Mouse (Mus musculus): ENCODE data around the gene Gm39566. TPM values are rescaled to one million over a fixed set of nuclear protein-coding genes. Genes with fewer than 3 reads are reported as not detected.

Gm39566 gene
- total RNA-seq, 2 experiments from 2014 or later, result not detected

- intact Hi-C loops (cut with DNase I), result loop anchor here (5.0 kb wide), 1 partner anchor 33 kb away; the partner anchor contains the start of gene Fgf11
- no peak for DNase-seq
Observed at GRCm38 (mm10) chr11:69835326-69835965, 20.3 kb upstream of the Gm39566 start.

- intact Hi-C loops (cut with DNase I), result no loop called here
- DNase-seq, result no peak
Observed at GRCm38 (mm10) chr11:69834001-69834549, 19.0 kb upstream of the Gm39566 start.

- no peak for DNase-seq
- intact Hi-C loops (cut with DNase I), result no loop called here
Observed at GRCm38 (mm10) chr11:69833554-69833953, 18.5 kb upstream of the Gm39566 start.

- DNase-seq, result no peak
- intact Hi-C loops (cut with DNase I), result no loop called here
Observed at GRCm38 (mm10) chr11:69828832-69829231, 13.7 kb upstream of the Gm39566 start.

GRCm38 (mm10) chr11:69823456-69823855, 8.4 kb upstream of the Gm39566 start:
- intact Hi-C loops (cut with DNase I), result no loop called here
- DNase-seq, result no peak

- DNase-seq, result no peak
- intact Hi-C loops (cut with DNase I), result no loop called here
Observed at GRCm38 (mm10) chr11:69822080-69822479, 7.0 kb upstream of the Gm39566 start, which contains the start of gene Spem1. Spem1 (minus strand) TSS chr11:69822180.

GRCm38 (mm10) chr11:69818871-69819270, 3.8 kb upstream of the Gm39566 start:
- intact Hi-C loops (cut with DNase I), result no loop called here
- no peak for DNase-seq

- DNase-seq, result no peak
- intact Hi-C loops (cut with DNase I), result no loop called here
Observed at GRCm38 (mm10) chr11:69818365-69818764, 3.3 kb upstream of the Gm39566 start, which contains the start of gene Spem2. Spem2 (minus strand) TSS chr11:69818465.

- DNase-seq, result no peak
- intact Hi-C loops (cut with DNase I), result no loop called here
Observed at GRCm38 (mm10) chr11:69816520-69816919, 1.4 kb upstream of the Gm39566 start.

GRCm38 (mm10) chr11:69810280-69810679, 4.8 kb downstream of the Gm39566 start:
- intact Hi-C loops (cut with DNase I), result no loop called here
- no peak for DNase-seq

- intact Hi-C loops (cut with DNase I), result no loop called here
- DNase-seq, result no peak
Observed at GRCm38 (mm10) chr11:69807641-69808040, 7.5 kb downstream of the Gm39566 start.

- intact Hi-C loops (cut with DNase I), result no loop called here
- DNase-seq, result no peak
Observed at GRCm38 (mm10) chr11:69806378-69806777, 8.7 kb downstream of the Gm39566 start.

- intact Hi-C loops (cut with DNase I), result loop anchor here (5.0 kb wide), 3 partner anchors 32 to 72 kb away; partner anchors contain the start of genes Nlgn2, Slc35g3, Tmem256 and Tmem95
Observed at GRCm38 (mm10) chr11:69804972-69805909, 9.9 kb downstream of the Gm39566 start, which contains the start of gene Tmem102. Tmem102 (minus strand) TSS chr11:69805624.

GRCm38 (mm10) chr11:69804652-69804940, 10.5 kb downstream of the Gm39566 start:
- intact Hi-C loops (cut with DNase I), result loop anchor here (5.0 kb wide), 3 partner anchors 33 to 73 kb away; partner anchors contain the start of genes Nlgn2, Slc35g3, Tmem256 and Tmem95
- DNase-seq, result no peak

More at GRCm38 (mm10) chr11:69804972-69805909, 9.9 kb downstream of the Gm39566 start, which contains the start of gene Tmem102:
- no peak for DNase-seq

- peak; percentile 68 for DNase-seq
- intact Hi-C loops (cut with DNase I), result loop anchor here (5.0 kb wide), 3 partner anchors 33 to 73 kb away; partner anchors contain the start of genes Nlgn2, Slc35g3, Tmem256 and Tmem95
Observed at GRCm38 (mm10) chr11:69803786-69804651, 11.1 kb downstream of the Gm39566 start.

- intact Hi-C loops (cut with DNase I), result loop anchor here (5.0 kb wide), 3 partner anchors 34 to 74 kb away; partner anchors contain the start of genes Nlgn2, Slc35g3, Tmem256 and Tmem95
- no peak for DNase-seq
Observed at GRCm38 (mm10) chr11:69803328-69803727, 11.8 kb downstream of the Gm39566 start.

- DNase-seq, result peak; percentile 86 to 87
- intact Hi-C loops (cut with DNase I), result loop anchor here (5.0 kb wide), 3 partner anchors 35 to 75 kb away; partner anchors contain the start of genes Nlgn2, Slc35g3, Tmem256 and Tmem95
Observed at GRCm38 (mm10) chr11:69802648-69803105, 12.4 kb downstream of the Gm39566 start.

GRCm38 (mm10) chr11:69801379-69801977, 13.6 kb downstream of the Gm39566 start, which contains the start of gene Fgf11:
Fgf11 (minus strand) TSS chr11:69801857.
- intact Hi-C loops (cut with DNase I), result loop anchor here (5.0 kb wide), 3 partner anchors 36 to 76 kb away; partner anchors contain the start of genes Nlgn2, Slc35g3, Tmem256 and Tmem95
- DNase-seq, result no peak

All from gastrocnemius, postnatal 36 days (tissue).